Mouse (Mus musculus): ENCODE data around the gene Zkscan16. TPM values are rescaled to one million over a fixed set of nuclear protein-coding genes. Genes with fewer than 3 reads are reported as not detected.
A peak's percentile ranks its signal among the peaks of the same experiment; 100 is the strongest.

The Zkscan16 gene
- total RNA-seq, 2 experiments from 2014 or later = 20.7 to 25.5 TPM

DNA sequence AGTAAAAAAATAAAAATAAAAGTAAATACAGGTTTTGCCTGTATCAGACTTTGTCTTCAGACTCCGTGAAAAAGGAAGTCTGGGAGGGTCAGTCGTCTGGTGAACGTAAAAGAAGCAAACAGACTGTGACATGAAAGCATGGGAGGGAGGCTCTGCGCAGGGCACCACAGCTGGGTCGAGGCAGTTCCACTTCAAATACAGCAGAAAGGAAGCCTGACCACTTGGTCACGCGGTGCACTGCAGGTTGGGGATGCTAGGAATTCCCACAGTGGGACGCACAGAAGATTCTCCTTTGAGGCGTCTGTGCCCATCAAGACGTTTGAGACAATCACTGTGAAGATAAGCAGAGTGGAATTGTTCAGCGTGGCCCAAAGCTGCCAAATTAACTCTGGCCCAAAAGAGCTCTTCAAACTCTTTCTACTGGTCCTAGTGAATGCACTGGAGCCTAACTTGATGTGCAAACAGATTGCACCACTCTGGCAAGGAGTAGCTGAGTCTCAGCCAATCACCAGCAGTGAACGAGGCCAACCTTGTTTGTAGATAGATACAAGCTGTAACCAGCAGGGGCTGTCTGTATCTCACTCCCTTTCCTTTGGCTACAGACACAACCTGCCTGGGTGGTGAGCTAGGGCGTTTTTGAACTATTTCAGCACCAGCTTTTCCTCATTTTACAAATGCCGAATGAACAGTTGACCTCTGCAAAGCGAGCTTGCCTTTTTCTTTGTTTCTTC lies 8.5 kb upstream of the Zkscan16 start:
- peak; percentile 25 to 59 for DNase-seq (ENCODE audit: extremely low spot score in 1 of 2, low spot score in 2 of 2)
- intact Hi-C loops (cut with DNase I) = no loop called here

DNA sequence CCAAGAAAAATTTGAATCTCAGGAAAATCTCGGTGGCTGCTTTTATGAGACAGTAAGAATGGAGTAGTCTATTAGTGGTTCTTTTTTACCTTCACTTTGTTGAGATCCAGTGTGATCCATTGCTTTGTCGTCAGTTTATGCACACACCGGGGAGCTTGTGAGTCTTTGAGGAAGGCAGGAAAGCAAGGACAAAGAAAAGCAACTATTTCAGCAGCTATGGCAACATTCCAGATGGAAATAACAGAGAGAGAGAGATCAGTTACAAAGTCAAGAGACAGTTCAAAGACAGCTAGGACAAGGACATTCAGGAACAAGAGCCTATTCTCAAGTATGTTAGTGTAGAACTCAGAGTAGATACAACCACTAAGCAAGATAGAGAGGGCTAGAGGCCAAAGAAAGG lies 7.6 kb upstream of the Zkscan16 start:
- intact Hi-C loops (cut with DNase I) = no loop called here
- DNase-seq (ENCODE audit: extremely low spot score in 1 of 2, low spot score in 2 of 2) = no peak

DNA sequence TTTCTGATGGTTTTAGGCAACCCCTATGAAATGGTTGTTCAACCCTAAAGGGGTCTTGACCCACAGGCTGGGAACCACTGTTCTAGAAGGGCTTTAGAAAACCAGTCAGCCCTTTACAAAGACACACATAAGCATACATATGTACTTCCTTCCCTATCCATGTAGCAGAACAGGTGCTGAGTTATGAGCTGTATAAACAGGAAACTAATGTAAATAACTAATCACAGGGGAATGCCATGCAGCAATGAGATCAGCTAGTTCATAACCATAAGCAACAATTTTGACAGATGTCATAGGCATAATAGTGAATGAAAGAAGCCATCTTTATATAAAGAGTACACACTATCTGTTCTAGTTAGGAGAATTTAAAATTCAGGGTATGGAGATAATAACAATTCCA lies 1.8 kb upstream of the Zkscan16 start:
- intact Hi-C loops (cut with DNase I) = no loop called here
- DNase-seq (ENCODE audit: extremely low spot score in 1 of 2, low spot score in 2 of 2) = no peak

- no peak for DNase-seq (ENCODE audit: extremely low spot score in 1 of 2, low spot score in 2 of 2)
- intact Hi-C loops (cut with DNase I) = no loop called here
Measured at GRCm38 (mm10) chr4:58942942-58943341, 486 bp upstream of the Zkscan16 start.

DNA sequence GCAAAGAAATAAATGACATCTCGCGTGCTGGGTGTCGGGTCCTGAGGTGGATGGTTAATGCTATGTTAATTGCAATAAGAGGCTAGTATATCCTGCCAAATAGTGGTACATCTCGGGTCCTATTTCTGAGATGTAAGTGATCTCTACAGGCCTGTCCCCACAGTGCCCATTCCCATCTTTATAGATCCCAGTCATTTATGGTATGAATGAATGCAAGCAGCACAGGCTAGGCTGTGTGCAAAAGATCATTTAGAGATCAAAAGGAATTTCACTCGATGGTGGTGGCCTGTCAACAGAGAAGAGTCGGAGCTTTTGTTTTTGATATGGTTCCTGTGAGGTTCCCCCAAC lies 752 bp downstream of the Zkscan16 start:
- no peak for DNase-seq (ENCODE audit: extremely low spot score in 1 of 2, low spot score in 2 of 2)
- intact Hi-C loops (cut with DNase I) = no loop called here

GRCm38 (mm10) chr4:58944695-58945094 lies 1.3 kb downstream of the Zkscan16 start:
- no peak for DNase-seq (ENCODE audit: extremely low spot score in 1 of 2, low spot score in 2 of 2)
- intact Hi-C loops (cut with DNase I) = no loop called here

- no peak for DNase-seq (ENCODE audit: extremely low spot score in 1 of 2, low spot score in 2 of 2)
- intact Hi-C loops (cut with DNase I) = no loop called here
Measured at GRCm38 (mm10) chr4:58948391-58948790, 5.0 kb downstream of the Zkscan16 start.

GRCm38 (mm10) chr4:58952630-58953029 lies 9.2 kb downstream of the Zkscan16 start:
- DNase-seq (ENCODE audit: extremely low spot score in 1 of 2, low spot score in 2 of 2) = no peak
- intact Hi-C loops (cut with DNase I) = no loop called here

GRCm38 (mm10) chr4:58961719-58962118 lies 18.3 kb downstream of the Zkscan16 start:
- intact Hi-C loops (cut with DNase I) = no loop called here
- no peak for DNase-seq (ENCODE audit: extremely low spot score in 1 of 2, low spot score in 2 of 2)

DNA sequence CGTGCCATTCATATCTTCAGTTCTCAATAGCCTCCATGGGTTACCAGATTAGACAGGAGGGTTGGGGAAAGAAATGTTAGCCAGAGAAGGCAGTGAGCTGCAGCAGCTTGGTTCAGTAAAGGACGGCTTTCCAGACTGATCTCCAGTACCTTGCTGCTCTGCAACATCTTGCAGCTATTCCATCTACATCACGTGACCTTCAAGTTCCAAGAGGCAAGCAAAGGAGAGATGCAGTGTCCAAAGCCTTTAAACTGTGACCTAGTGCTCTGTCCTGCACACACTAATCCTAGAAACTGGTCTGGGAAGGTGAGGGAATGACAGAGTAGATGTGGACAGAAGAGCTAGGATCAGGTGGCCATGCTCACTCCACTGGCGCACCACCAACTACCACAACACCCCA lies 19.8 kb downstream of the Zkscan16 start:
- intact Hi-C loops (cut with DNase I) = no loop called here
- DNase-seq (ENCODE audit: extremely low spot score in 1 of 2, low spot score in 2 of 2) = no peak

GRCm38 (mm10) chr4:58965136-58965535 lies 21.7 kb downstream of the Zkscan16 start:
- intact Hi-C loops (cut with DNase I) = no loop called here
- no peak for DNase-seq (ENCODE audit: extremely low spot score in 1 of 2, low spot score in 2 of 2)

GRCm38 (mm10) chr4:58970678-58971077 lies 27.2 kb downstream of the Zkscan16 start:
- no peak for DNase-seq (ENCODE audit: extremely low spot score in 1 of 2, low spot score in 2 of 2)
- intact Hi-C loops (cut with DNase I) = no loop called here

DNA sequence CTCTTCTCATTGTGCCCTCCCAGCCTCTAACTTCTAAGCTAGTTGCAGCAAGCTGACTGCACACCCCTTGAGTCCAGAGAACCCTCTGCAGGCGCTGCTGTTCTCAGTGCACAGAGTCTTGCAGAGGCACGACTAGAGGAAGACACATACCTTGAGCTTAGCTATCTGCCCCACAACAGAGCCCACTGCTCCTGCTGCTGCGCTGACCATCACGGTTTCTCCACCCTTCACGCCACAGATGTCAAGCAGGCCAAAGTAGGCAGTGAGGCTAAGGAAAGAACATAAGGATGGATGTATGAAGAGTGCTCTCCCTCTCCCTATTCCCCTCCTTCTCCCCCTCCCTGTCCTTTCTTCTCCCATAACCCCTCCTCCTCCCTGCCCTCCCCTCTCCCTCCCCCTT lies 32.3 kb downstream of the Zkscan16 start:
- DNase-seq (ENCODE audit: extremely low spot score in 1 of 2, low spot score in 2 of 2) = no peak
- intact Hi-C loops (cut with DNase I) = no loop called here

DNA sequence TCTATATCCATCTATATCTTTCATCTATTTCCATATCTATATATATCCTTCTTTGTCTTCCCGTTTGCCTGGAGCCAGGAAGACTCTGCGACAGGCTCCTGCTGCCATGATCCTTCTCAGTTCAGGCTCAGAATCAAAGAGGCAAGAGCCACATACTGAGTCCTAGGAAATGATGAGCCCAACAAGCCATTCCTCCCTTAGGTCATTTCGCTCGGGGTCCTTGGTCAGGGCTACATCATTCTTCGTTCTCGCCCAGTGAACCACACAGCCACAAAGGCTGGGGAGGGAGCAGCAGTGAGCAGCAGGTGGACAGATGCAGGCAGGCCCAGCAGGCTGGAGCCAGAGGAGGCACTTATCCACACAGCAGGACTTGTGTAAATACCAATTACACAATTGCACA lies 38.0 kb downstream of the Zkscan16 start:
- no peak for DNase-seq (ENCODE audit: extremely low spot score in 1 of 2, low spot score in 2 of 2)
- intact Hi-C loops (cut with DNase I) = no loop called here

DNA sequence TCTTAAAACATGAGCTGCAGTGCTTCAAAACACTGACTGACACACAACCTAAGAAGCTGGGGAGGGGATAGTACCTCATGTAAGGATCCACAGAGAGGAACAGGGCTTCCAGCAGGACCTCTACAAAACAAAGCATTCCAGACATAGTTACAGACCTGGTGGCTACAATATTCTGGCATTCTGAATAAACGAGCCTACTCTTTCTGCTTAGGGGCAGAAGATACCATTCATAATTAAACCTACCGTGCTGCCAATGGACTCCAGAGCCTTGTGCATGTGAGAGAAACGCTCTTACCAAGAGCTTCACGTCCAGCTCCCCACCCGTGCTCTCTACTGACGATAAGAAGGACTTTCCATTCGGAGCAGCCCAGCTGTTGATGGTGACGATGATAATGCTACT lies 39.4 kb downstream of the Zkscan16 start:
- DNase-seq (ENCODE audit: extremely low spot score in 1 of 2, low spot score in 2 of 2) = no peak
- intact Hi-C loops (cut with DNase I) = no loop called here

GRCm38 (mm10) chr4:58985157-58985648 lies 41.8 kb downstream of the Zkscan16 start:
- DNase-seq (ENCODE audit: extremely low spot score in 1 of 2, low spot score in 2 of 2) = peak; percentile 67 to 70
- intact Hi-C loops (cut with DNase I) = no loop called here

GRCm38 (mm10) chr4:58986540-58987190 lies 43.2 kb downstream of the Zkscan16 start, which contains the start of gene Ptgr1:
Gene Ptgr1 (minus strand): TSS chr4:58987119.
- peak; percentile 78 to 88 for DNase-seq (ENCODE audit: extremely low spot score in 1 of 2, low spot score in 2 of 2)
- intact Hi-C loops (cut with DNase I) = no loop called here

DNA sequence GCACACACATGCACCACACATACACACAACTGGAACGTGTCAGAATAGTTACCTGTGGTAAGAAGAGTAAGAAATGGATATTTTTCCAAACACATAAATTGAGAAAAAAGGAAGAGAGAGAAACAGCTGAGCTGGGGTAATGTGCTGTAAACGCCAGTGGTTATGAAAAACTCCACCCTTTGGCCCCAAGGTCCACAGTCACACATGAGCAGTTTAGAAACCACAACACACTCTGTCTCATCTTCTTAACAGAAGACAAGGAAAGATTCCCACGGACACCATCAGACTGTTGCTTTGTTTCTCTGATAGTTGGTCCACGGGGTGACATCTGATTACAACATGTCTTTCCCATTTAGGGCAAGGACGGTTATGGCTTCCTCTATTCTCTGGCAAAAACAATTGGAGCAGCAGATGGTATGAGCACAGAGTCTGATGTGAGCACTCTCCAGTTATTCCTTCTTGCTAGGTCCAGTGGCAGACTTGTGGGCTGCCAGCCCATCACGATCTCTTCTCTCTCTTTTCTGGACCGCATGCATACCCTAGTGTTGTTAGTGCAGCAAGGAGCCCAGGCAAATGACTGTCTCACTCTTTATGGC lies 46.0 kb downstream of the Zkscan16 start:
- intact Hi-C loops (cut with DNase I) = no loop called here

DNA sequence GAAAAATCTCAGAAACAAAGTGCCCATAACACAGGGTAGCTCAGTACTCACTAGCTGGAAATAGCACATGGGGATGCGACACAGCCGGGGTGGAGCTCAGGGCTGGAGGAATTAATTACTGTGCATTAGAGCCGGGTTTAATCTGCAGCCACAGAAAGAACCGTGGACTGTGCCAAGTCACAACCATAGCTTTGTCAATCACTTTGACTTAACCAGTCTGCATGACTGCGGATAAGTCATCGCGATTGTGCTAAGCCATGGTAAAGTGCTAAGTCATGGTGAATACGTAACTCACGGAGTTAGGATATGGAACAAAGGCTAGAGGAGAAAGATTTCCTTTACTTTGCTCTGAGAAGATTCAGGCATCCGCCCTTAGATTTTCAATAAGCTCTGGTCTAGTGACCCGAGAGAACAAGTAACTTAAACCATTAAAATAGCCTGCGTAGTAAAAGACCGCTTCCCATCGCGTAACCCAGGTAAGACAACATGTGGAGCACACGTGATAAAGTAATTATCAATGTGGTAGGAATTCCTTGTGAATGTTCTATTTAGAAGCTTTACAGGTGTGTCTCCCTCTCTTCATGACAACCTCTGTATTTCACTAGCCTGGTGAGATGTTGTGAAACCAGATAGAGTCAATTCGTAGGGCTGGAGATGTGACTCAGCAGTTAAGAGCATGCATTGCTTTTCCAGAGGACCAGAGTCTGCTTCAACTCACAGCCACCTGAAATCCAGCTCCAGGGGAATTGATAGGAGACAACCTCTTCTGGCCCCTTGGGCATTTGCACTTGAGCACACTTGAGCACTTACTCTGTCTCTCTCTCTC lies 47.4 kb downstream of the Zkscan16 start:
- DNase-seq (ENCODE audit: extremely low spot score in 1 of 2, low spot score in 2 of 2) = no peak
- intact Hi-C loops (cut with DNase I) = no loop called here

More for the DNA sequence above, 46.0 kb downstream of the Zkscan16 start:
- DNase-seq (ENCODE audit: extremely low spot score in 1 of 2, low spot score in 2 of 2) = no peak
